Mouse (Mus musculus) limb, embryonic 13.5 days (tissue): ENCODE data around the gene Gm11020. TPM values are rescaled to one million over a fixed set of nuclear protein-coding genes. Genes with fewer than 3 reads are reported as not detected.

Experiments used
- polyA plus RNA-seq: library from polyadenylated mRNA; unstranded; fragments of >200 nt; fragmentation: Nextera tagmentation; extraction: Ambion mirVana; gene quantifications from 2 replicates; pipeline ENCODE4 v1.2.1, GENCODE M21; 2015

Gene Gm11020
- polyA plus RNA-seq, 1 experiment from 2014 or later: not detected

Other genes starting within 250 kb of the Gm11020 start
- gene Cdh5, start 219.9 kb upstream of the Gm11020 start, polyA plus RNA-seq: 25.5 and 26.4 TPM in 2 replicates
- 0.95 and 1.1 TPM in 2 replicates for gene Bean1, start 151.1 kb upstream of the Gm11020 start, polyA plus RNA-seq
- gene Tk2, start 73.0 kb upstream of the Gm11020 start, polyA plus RNA-seq: 19.4 and 20.7 TPM in 2 replicates
- gene Cklf, start 70.7 kb upstream of the Gm11020 start, polyA plus RNA-seq: 49.0 and 54.0 TPM in 2 replicates
- not detected in 2 replicates for gene Cmtm2a, start 28.4 kb upstream of the Gm11020 start, polyA plus RNA-seq
- not detected in 2 replicates for gene Gm45711, start 11.5 kb upstream of the Gm11020 start, polyA plus RNA-seq
- not detected in 2 replicates for gene Cmtm1, start 11.4 kb upstream of the Gm11020 start, polyA plus RNA-seq
- gene Cmtm2b, start 663 bp downstream of the Gm11020 start, polyA plus RNA-seq: not detected in 2 replicates
- gene Cmtm3, start 17.8 kb downstream of the Gm11020 start, polyA plus RNA-seq: 158 and 159 TPM in 2 replicates
- gene Cmtm4, start 74.2 kb downstream of the Gm11020 start, polyA plus RNA-seq: 2.8 and 3.0 TPM in 2 replicates
- 64.7 and 65.5 TPM in 2 replicates for gene Dync1li2, start 121.5 kb downstream of the Gm11020 start, polyA plus RNA-seq
- gene Terb1, start 188.3 kb downstream of the Gm11020 start, polyA plus RNA-seq: 0.29 and 0.45 TPM in 2 replicates
- 116 and 122 TPM in 2 replicates for gene Nae1, start 213.1 kb downstream of the Gm11020 start, polyA plus RNA-seq
- gene Car7, start 213.1 kb downstream of the Gm11020 start, polyA plus RNA-seq: 0.83 and 0.93 TPM in 2 replicates